Mouse (Mus musculus) forebrain, embryonic 12.5 days (tissue): Measurements from ENCODE around the gene Idh3g. TPM values are rescaled to one million over a fixed set of nuclear protein-coding genes. Genes with fewer than 3 reads are reported as not detected.
"Not testable (repeated sequence)": the region's sequence is repeated elsewhere in the genome, so short reads cannot be mapped to it uniquely, and the experiment has no call there.

ENCODE experiments used
- ATAC-seq: fragments of 200-750 bp; cut with Nextera tagmentation; 2 replicates; pipeline ENCODE4 v1.8.0; 2017; ENCODE audit warnings: moderate TSS enrichment; ENCODE audit not compliant: low FRiP score
- H3K27ac ChIP-seq: fragments of 300-500 bp; sonication (generic); 2 replicates; pipeline ENCODE4 v1.5.1; 2016; ENCODE audit warnings: mild to moderate bottlenecking
- H3K27me3 ChIP-seq: fragments of 300-500 bp; sonication (generic); 2 replicates; pipeline ENCODE4 v1.6.1; 2016; ENCODE audit warnings: mild to moderate bottlenecking
- H3K36me3 ChIP-seq: fragments of 300-500 bp; sonication (generic); replicated peaks from 2 replicates; pipeline ENCODE4 v1.6.1; 2016; ENCODE audit warnings: mild to moderate bottlenecking
- H3K4me1 ChIP-seq: fragments of 300-500 bp; sonication (generic); 2 replicates; pipeline ENCODE4 v1.6.1; 2016
- H3K4me2 ChIP-seq: fragments of 300-500 bp; sonication (generic); 2 replicates; pipeline ENCODE4 v1.6.1; 2016; ENCODE audit warnings: mild to moderate bottlenecking, moderate library complexity
- H3K4me3 ChIP-seq: fragments of 300-500 bp; sonication (generic); replicated peaks from 2 replicates; pipeline ENCODE4 v1.5.1; 2016; ENCODE audit warnings: mild to moderate bottlenecking
- H3K9ac ChIP-seq: fragments of 300-500 bp; sonication (generic); 2 replicates; pipeline ENCODE4 v1.6.1; 2016; ENCODE audit warnings: mild to moderate bottlenecking
- H3K9me3 ChIP-seq: fragments of 300-500 bp; sonication (generic); 2 replicates; pipeline ENCODE4 v1.6.1; 2016
- WGBS: fragments of 180-500 bp; shearing (Covaris S2); methylation state at CpG from one replicate; pipeline ENCODE4 v1.1.7; 2016; 5-methylcytosine and 5-hydroxymethylcytosine counted together
- polyA plus RNA-seq: library from polyadenylated mRNA; unstranded; fragments of >200 nt; fragmentation: Nextera tagmentation; extraction: Ambion mirVana; gene quantifications from 2 replicates; pipeline ENCODE4 v1.2.1, GENCODE M21; 2016

Gene Idh3g
- polyA plus RNA-seq, 1 experiment from 2014 or later = 164 TPM

DNA sequence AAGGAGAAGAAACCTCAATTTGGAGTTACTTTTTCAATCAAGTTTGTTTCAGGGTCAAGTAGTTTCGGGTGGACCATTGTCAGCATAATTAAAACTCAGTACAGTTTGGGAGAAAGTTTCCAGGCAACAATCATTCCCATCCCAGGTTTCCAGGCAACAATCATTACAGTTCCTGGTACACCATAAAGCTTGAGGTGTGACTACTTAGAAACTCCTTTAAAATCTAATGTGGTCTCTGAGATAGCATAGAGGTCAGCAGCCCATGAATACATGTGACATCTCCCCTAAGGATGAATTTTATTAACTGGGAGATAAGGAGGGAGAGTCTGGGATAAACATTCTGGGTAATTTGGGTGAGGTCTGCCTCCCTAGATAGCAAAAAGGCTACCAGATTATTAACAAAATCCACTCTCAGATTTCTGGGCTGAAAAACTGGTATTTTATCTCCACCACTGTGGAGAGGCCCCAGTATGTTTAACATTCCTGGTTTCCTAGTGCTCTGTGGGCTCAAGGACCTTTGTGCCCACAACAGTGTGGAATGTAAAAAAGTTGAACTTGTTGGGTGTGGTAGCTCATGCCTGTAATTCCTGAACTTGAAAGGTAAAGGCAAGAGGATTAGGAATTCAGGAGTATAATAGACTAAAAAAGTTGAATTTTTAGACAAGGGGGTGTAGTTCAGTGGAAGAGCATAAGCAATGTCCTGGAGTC, 41.8 kb downstream of the Idh3g start:
- H3K27me3 ChIP-seq = no peaks in the 10 kb centered on the region

DNA sequence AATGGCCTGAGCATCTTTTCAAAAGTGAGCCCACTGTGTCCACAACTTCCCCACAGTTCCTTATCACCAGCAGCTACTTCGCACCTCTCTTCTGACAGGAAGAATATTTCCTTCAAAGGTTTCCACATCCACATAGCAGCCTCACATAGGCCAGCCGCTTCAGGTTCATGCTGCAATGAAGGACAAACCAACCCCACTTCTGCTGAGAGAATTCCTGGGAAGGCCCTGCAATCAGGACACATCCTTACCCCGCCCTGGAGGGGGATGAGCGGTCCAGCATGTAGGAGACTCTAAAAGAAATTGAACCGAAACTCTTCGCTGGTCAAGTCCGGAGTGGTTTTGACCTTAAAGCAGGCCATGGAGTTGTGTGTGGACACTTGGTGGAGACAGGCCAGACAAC, 46.9 kb downstream of the Idh3g start:
- WGBS = 96% methylated on average over 7 of the region's 7 CpGs
- ATAC-seq, H3K27ac ChIP-seq, H3K27me3 ChIP-seq, H3K9ac ChIP-seq, H3K36me3 ChIP-seq, H3K4me3 ChIP-seq, H3K4me1 ChIP-seq, H3K9me3 ChIP-seq, H3K4me2 ChIP-seq: not testable (repeated sequence)

More for the DNA sequence above, 41.8 kb downstream of the Idh3g start:
- Histone ChIP-seq H3K27ac (no peak overlapping the region), H3K36me3 (no peaks in the 10 kb centered on the region), H3K4me3 (no peak overlapping the region), H3K9me3 (no peaks in the 10 kb centered on the region), H3K4me1 (no peaks in the 10 kb centered on the region), H3K9ac (no peak overlapping the region), H3K4me2 (no peak overlapping the region)
- no peak for ATAC-seq
- 61% methylated on average over 1 of the region's 1 CpGs for WGBS

DNA sequence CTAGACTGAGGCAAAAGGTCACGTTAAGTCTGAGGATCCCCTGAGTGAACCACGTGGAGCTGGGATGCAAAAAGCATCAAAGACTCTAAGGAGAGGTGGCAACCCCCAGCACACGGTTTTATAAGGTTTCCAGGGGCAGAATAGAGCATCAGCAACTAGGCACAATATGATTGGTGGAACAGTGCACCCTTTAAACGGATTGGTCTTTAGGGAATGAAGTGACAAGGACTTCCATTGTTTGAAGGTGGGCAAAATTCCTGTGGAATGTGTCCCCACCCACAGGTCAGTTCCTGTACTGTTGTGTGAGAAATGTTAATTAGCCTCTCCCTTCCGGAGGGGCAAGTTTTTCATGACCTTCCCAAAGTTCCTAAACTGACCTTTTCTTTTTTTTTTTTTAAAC, 47.5 kb downstream of the Idh3g start:
- no peak overlapping the region for H3K27ac ChIP-seq
- H3K9ac ChIP-seq = no peak overlapping the region
- no peaks in the 10 kb centered on the region for H3K9me3 ChIP-seq
- no peaks in the 10 kb centered on the region for H3K4me1 ChIP-seq
- H3K36me3 ChIP-seq = no peaks in the 10 kb centered on the region
- no peak for ATAC-seq
- H3K4me2 ChIP-seq = no peak overlapping the region
- H3K4me3 ChIP-seq = no peak overlapping the region
- WGBS = 68% methylated on average over 5 of the region's 5 CpGs
- H3K27me3 ChIP-seq = no peaks in the 10 kb centered on the region

DNA sequence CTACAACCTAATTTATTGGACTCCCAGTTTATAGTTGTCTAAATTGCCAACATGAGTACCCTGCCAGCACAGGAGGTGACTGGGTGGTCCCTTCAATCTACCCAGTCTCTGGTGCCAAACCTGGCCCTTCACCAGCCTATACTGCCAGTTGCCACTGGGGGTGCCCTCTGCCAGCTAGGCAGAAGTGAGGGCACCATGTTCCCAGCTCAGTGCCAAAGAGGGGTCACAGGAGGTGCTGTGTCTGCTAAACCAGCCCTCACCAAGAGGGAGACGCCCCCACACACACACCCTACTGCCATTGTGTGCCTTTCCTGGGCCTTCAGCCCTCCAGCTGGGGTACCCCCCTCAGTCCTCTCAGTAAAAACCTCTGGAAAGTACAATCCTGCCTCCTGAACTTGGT, 48.5 kb downstream of the Idh3g start:
- Histone ChIP-seq H3K4me1 (no peaks in the 10 kb centered on the region), H3K9ac (no peak overlapping the region), H3K36me3 (no peaks in the 10 kb centered on the region), H3K4me2 (no peak overlapping the region), H3K27ac (no peak overlapping the region), H3K4me3 (no peak overlapping the region), H3K9me3 (no peaks in the 10 kb centered on the region), H3K27me3 (no peaks in the 10 kb centered on the region)
- WGBS = 56% methylated on average over 1 of the region's 1 CpGs
- no peak for ATAC-seq

DNA sequence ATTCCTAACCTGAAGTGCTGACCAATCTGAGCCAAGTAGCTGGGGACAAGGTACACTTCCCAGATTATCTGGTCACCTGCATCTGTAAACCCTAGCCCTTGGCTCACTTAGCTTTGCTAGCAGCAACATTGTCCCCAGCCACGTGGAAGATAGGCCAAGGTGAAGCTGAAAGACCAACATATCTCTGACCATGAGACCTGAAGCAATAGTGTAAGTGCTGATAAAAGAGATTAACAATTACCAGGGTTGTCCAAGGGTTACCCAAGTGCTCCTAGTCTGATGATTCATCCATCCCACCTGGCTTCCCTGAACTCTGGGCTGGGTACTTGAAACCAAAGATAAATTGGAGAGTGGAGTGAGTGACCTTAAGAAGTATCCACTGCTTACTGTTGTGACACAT, 55.8 kb downstream of the Idh3g start:
- 53% methylated on average over 1 of the region's 1 CpGs for WGBS
- Histone ChIP-seq H3K27ac (no peak overlapping the region), H3K9me3 (no peaks in the 10 kb centered on the region), H3K4me1 (no peaks in the 10 kb centered on the region), H3K27me3 (no peaks in the 10 kb centered on the region), H3K4me3 (no peak overlapping the region), H3K4me2 (no peak overlapping the region), H3K9ac (no peak overlapping the region), H3K36me3 (no peaks in the 10 kb centered on the region)
- no peak for ATAC-seq

Other genes starting within 250 kb of the Idh3g start
- 3.7 and 5.4 TPM in 2 replicates for gene Dusp9, start 147.5 kb downstream of the Idh3g start, polyA plus RNA-seq
- gene Pnck, start 126.8 kb downstream of the Idh3g start, polyA plus RNA-seq = 31.2 and 32.1 TPM in 2 replicates
- 7.5 and 8.0 TPM in 2 replicates for gene Slc6a8, start 113.7 kb downstream of the Idh3g start, polyA plus RNA-seq
- gene Bcap31, start 70.7 kb downstream of the Idh3g start, polyA plus RNA-seq = 105 and 117 TPM in 2 replicates
- 9.2 and 10.4 TPM in 2 replicates for gene Abcd1, start 70.3 kb downstream of the Idh3g start, polyA plus RNA-seq
- gene Plxnb3, start 29.8 kb downstream of the Idh3g start, polyA plus RNA-seq = 0.08 and 0.19 TPM in 2 replicates
- gene Srpk3, start 12.5 kb downstream of the Idh3g start, polyA plus RNA-seq = 0.95 and 1.3 TPM in 2 replicates
- 106 and 117 TPM in 2 replicates for gene Ssr4, start 131 bp upstream of the Idh3g start, polyA plus RNA-seq
- gene Pdzd4, start 38.1 kb upstream of the Idh3g start, polyA plus RNA-seq = 2.3 and 2.6 TPM in 2 replicates
- 0.29 TPM in 1 of 2 replicates, not detected in the other for gene Avpr2, start 105.2 kb upstream of the Idh3g start, polyA plus RNA-seq
- 33.1 and 37.4 TPM in 2 replicates for gene L1cam, start 109.2 kb upstream of the Idh3g start, polyA plus RNA-seq
- 1.8 and 3.6 TPM in 2 replicates for gene Arhgap4, start 135.0 kb upstream of the Idh3g start, polyA plus RNA-seq
- 115 and 117 TPM in 2 replicates for gene Naa10, start 135.0 kb upstream of the Idh3g start, polyA plus RNA-seq
- 10.9 and 11.7 TPM in 2 replicates for gene Renbp, start 144.0 kb upstream of the Idh3g start, polyA plus RNA-seq
- 85.9 and 101 TPM in 2 replicates for gene Hcfc1, start 179.5 kb upstream of the Idh3g start, polyA plus RNA-seq
- gene Irak1, start 237.0 kb upstream of the Idh3g start, polyA plus RNA-seq = 52.8 and 55.2 TPM in 2 replicates